Mouse (Mus musculus): ENCODE measurements around the gene Lmbrd1.

DNA sequence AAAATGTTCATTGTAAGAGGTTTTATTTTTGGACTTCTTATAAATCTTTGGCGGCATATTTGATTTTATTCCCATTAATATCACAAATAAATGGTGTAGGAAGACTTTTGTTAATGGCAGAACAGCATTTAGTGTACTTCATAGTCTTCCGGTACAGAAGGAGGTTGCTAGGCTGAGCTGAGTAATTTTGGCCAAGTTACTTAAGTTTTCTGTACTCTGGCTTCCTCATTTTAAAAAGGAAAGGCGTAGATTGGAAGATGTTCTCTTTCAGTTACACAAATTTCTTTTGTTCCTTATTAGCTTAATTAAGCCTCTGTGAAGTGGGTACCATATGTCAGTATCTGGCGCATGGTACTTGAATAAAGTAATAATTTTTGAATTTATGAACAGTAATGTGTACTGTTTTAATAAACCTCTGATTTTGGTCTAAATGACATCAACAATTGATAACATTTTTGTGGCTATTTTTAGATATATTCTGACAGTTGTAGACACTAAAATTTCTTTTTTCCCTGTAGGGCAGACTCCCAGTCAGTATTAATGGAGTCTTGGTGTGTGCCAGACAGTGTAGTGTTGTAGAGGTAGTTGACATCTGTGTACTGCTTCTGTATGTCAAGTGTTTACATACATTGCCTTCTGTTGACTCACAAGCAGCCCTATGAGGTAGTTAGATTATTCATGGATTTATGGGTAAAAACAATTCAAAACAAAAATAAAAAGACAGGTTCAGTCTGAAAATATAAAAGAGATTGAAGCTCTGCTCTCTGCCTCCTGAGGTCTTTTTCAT lies 8.0 kb downstream of the Lmbrd1 start:
- TF ChIP-seq CTCF (IDR thresholded peaks at IDR 0.05; ENCODE audit: extremely low read depth, insufficient read length, insufficient replicate concordance, low read depth, low read length) (no peak), POLR2A (IDR thresholded peaks at IDR 0.05; ENCODE audit: low read depth, low read length) (no peak)

Data from small intestine, adult 2 months (tissue).